Mouse (Mus musculus): ENCODE measurements around the gene 4930556J24Rik. TPM values are rescaled to one million over a fixed set of nuclear protein-coding genes. Genes with fewer than 3 reads are reported as not detected.
"Not testable (repeated sequence)": the region's sequence is repeated elsewhere in the genome, so short reads cannot be mapped to it uniquely, and the experiment has no call there.

The 4930556J24Rik gene
- polyA plus RNA-seq, 1 experiment = not detected

DNA sequence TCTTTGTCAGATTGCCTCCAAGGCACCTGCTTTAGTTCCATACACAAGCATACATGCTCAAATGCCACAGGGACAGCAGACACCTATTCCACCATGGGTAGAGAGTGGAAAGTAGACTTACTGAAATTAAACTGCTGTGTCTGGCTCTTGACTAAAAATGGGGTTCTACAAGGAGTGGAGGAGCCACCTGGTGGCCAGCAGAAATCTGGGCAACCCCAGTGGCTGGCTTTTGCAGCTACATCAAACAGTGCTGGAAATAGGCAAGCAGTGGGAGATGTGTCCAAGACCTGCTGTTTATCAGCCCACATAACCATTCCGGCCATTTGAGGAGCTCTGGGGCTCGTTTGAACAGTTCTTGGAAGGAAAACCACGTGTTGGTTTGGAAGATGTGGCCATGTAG, 6.7 kb downstream of the 4930556J24Rik start:
- H3K4me1 ChIP-seq (ENCODE audit: control insufficient read depth, insufficient read depth, low read length) = no peaks in the 10 kb centered on the region
- no peak overlapping the region for H3K4me3 ChIP-seq (ENCODE audit: low read depth, low read length)
- H3K36me3 ChIP-seq (ENCODE audit: control insufficient read depth, insufficient read depth, low read length, poor library complexity, severe bottlenecking) = peaks cover 69% of the 10 kb centered on the region
- H3K27ac ChIP-seq (ENCODE audit: insufficient read depth, low read length) = no peak overlapping the region
- H3K9ac ChIP-seq (ENCODE audit: low read depth, poor library complexity, severe bottlenecking) = no peak overlapping the region
- no peaks in the 10 kb centered on the region for H3K27me3 ChIP-seq (ENCODE audit: control insufficient read depth, insufficient read depth, low read length, poor library complexity, severe bottlenecking)
- H3K9me3 ChIP-seq (replicated peaks; ENCODE audit: control insufficient read depth, insufficient read depth, low read length, poor library complexity, severe bottlenecking) = no peaks in the 10 kb centered on the region
- TF ChIP-seq CTCF (IDR thresholded peaks at IDR 0.05; ENCODE audit: low read depth, low read length) (peak; percentile 29), EP300 (IDR thresholded peaks at IDR 0.05; ENCODE audit: insufficient read depth, low read depth, low read length) (no peak), POLR2A (IDR thresholded peaks at IDR 0.05; ENCODE audit: insufficient read depth, low read length) (no peak)

DNA sequence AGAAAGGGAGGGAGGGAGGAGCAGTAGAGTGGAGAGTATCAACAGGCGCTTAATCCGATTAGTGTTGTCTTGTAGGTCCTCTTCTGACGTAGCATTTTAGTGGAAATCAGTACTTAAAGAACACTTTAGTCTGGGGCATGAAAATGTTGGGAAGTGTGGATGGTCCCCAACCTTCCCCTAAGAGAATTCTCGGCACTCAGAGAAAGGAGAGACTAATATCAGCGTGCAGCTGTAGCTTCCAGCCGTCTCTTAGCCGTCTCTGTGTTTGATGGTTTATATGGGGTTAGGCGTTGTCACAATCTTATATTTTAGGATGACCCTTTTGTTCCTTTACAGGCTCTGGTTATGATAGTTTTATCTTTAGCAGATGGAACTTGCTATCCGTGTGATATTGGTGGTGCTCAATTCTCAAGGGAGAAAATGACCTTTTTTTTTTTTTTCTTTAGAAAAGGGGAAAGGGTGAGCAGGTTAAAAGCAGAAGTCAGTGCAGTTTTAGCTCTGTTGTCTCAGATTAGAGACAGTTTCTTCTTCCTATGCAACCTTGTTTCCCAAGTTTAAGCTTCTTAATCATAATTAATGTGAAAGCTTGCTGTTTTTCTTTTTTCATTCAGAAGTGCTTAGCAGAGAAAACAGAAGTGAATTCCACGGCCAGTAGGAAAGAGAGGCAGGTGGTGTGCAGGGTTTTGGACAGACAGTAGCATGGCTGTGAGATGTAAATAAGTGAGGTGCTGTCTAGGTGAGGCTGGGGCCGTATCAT, 12.0 kb downstream of the 4930556J24Rik start:
- Histone ChIP-seq H3K9me3 (replicated peaks; ENCODE audit: control insufficient read depth, insufficient read depth, low read length, poor library complexity, severe bottlenecking) (no peaks in the 10 kb centered on the region), H3K27ac (ENCODE audit: insufficient read depth, low read length) (no peak overlapping the region), H3K4me1 (ENCODE audit: control insufficient read depth, insufficient read depth, low read length) (no peaks in the 10 kb centered on the region), H3K36me3 (ENCODE audit: control insufficient read depth, insufficient read depth, low read length, poor library complexity, severe bottlenecking) (peaks cover 23% of the 10 kb centered on the region), H3K4me3 (ENCODE audit: low read depth, low read length) (peak overlapping the region; percentile 99), H3K27me3 (ENCODE audit: control insufficient read depth, insufficient read depth, low read length, poor library complexity, severe bottlenecking) (no peaks in the 10 kb centered on the region), H3K9ac (ENCODE audit: low read depth, poor library complexity, severe bottlenecking) (peak overlapping the region; percentile 92)
- TF ChIP-seq POLR2A (IDR thresholded peaks at IDR 0.05; ENCODE audit: insufficient read depth, low read length) (no peak), EP300 (IDR thresholded peaks at IDR 0.05; ENCODE audit: insufficient read depth, low read depth, low read length) (no peak), CTCF (IDR thresholded peaks at IDR 0.05; ENCODE audit: low read depth, low read length) (no peak)

DNA sequence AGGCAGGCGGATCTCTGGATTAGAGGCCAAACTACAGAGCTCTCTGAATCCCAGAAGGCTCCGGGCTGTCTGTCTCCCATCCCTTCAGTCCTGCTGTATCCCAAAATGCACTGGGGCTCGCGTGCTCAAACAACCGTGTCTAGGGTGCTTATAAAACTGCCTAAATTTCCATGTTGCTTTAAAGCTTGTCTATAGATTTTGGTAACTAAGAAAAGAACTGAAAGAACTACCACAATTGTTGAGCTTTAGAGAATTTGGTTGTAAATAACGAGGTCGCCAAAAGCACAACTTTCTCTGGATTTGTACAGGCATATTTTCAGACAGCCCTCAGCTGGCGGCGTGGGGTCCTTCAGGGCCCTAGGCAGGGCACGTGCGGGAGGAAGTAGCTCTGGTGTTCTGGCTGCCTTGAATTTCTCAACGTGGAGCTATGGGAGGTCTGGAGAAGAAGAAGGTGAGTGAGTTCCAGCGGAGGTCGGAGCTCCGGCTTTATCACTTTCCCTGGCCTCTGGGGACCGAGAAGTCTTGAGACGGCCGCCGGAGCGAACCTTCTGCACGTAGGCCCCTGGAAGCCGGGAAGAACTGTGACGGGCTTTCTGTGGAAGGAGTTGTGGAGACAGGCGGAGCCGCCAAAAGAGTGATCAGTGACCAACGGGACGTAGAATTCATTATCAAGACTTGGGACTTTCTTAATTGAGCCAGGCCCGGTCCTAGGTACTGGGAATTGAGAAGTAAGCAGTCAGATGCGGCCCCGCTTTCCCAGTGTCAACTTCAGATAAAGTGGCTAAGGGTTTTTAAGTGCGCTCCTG, 12.8 kb downstream of the 4930556J24Rik start, which contains the start of gene Pes1:
Gene Pes1 (plus strand): TSS at position 366 of the 806 bp plus-strand sequence.
- no peaks in the 10 kb centered on the region for H3K9me3 ChIP-seq (replicated peaks; ENCODE audit: control insufficient read depth, insufficient read depth, low read length, poor library complexity, severe bottlenecking)
- no peaks in the 10 kb centered on the region for H3K27me3 ChIP-seq (ENCODE audit: control insufficient read depth, insufficient read depth, low read length, poor library complexity, severe bottlenecking)
- TF ChIP-seq POLR2A (IDR thresholded peaks at IDR 0.05; ENCODE audit: insufficient read depth, low read length) (no peak), CTCF (IDR thresholded peaks at IDR 0.05; ENCODE audit: low read depth, low read length) (no peak), EP300 (IDR thresholded peaks at IDR 0.05; ENCODE audit: insufficient read depth, low read depth, low read length) (no peak)
- no peaks in the 10 kb centered on the region for H3K4me1 ChIP-seq (ENCODE audit: control insufficient read depth, insufficient read depth, low read length)
- peak within 1 kb of the TSS; percentile 92 for H3K9ac ChIP-seq (ENCODE audit: low read depth, poor library complexity, severe bottlenecking)
- H3K36me3 ChIP-seq (ENCODE audit: control insufficient read depth, insufficient read depth, low read length, poor library complexity, severe bottlenecking) = peaks cover 15% of the 10 kb centered on the region
- peak within 1 kb of the TSS; percentile 55 for H3K27ac ChIP-seq (ENCODE audit: insufficient read depth, low read length)
- H3K4me3 ChIP-seq (ENCODE audit: low read depth, low read length) = peak within 1 kb of the TSS; percentile 99

DNA sequence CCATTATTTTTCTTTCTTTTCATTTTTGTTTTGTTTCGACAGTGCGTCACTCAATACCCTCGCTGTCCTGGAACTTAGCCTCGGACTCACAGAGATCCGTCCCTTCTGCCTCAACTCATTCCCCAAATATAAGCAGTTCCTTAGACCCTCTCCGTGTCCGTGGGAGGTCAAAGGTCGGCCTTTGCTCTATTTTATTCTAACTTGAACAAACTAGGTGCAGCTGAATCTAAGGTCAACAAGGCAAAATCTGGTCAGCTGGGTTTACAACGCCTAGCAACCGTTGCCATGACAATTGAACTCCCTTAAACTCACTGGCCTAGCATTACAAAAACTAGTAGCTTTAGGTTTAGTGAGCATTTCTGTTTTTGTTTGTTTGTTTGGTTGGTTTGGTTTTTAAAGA, 13.4 kb downstream of the 4930556J24Rik start:
- Histone ChIP-seq H3K36me3 (ENCODE audit: control insufficient read depth, insufficient read depth, low read length, poor library complexity, severe bottlenecking) (peaks cover 12% of the 10 kb centered on the region), H3K4me3 (ENCODE audit: low read depth, low read length) (peak overlapping the region; percentile 60), H3K9ac (ENCODE audit: low read depth, poor library complexity, severe bottlenecking) (peak overlapping the region; percentile 50), H3K9me3 (replicated peaks; ENCODE audit: control insufficient read depth, insufficient read depth, low read length, poor library complexity, severe bottlenecking) (no peaks in the 10 kb centered on the region), H3K27ac (ENCODE audit: insufficient read depth, low read length) (peak overlapping the region; percentile 55), H3K27me3 (ENCODE audit: control insufficient read depth, insufficient read depth, low read length, poor library complexity, severe bottlenecking) (no peaks in the 10 kb centered on the region), H3K4me1 (ENCODE audit: control insufficient read depth, insufficient read depth, low read length) (no peaks in the 10 kb centered on the region)
- TF ChIP-seq POLR2A (IDR thresholded peaks at IDR 0.05; ENCODE audit: insufficient read depth, low read length) = no peak

DNA sequence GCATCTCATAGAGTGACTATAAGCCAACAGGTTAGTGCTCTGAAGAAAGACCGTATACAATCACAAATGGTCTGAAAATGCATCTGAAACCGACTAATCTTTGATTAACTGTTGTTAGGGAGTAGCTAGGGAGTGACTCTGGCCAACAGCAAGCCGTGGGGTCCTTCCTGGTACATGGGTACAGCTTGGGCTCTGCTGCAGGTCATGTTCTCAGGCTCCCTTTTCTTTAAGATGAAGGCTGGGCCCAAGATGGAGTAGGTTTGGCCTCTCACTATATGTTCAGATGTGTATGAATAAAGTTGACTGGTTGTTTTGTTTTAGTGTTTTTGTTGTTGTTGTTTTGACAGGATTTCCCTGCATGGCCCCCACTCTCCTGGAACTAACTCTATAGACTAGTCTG, 14.8 kb downstream of the 4930556J24Rik start:
- Histone ChIP-seq H3K4me3 (ENCODE audit: low read depth, low read length) (no peak overlapping the region), H3K9me3 (replicated peaks; ENCODE audit: control insufficient read depth, insufficient read depth, low read length, poor library complexity, severe bottlenecking) (no peaks in the 10 kb centered on the region), H3K4me1 (ENCODE audit: control insufficient read depth, insufficient read depth, low read length) (no peaks in the 10 kb centered on the region), H3K27ac (ENCODE audit: insufficient read depth, low read length) (no peak overlapping the region), H3K27me3 (ENCODE audit: control insufficient read depth, insufficient read depth, low read length, poor library complexity, severe bottlenecking) (no peaks in the 10 kb centered on the region), H3K9ac (ENCODE audit: low read depth, poor library complexity, severe bottlenecking) (no peak overlapping the region), H3K36me3 (ENCODE audit: control insufficient read depth, insufficient read depth, low read length, poor library complexity, severe bottlenecking) (no peaks in the 10 kb centered on the region; the same call in 1 of the 2 replicates)
- TF ChIP-seq POLR2A (IDR thresholded peaks at IDR 0.05; ENCODE audit: insufficient read depth, low read length) (no peak), CTCF (IDR thresholded peaks at IDR 0.05; ENCODE audit: low read depth, low read length) (no peak), EP300 (IDR thresholded peaks at IDR 0.05; ENCODE audit: insufficient read depth, low read depth, low read length) (no peak)

DNA sequence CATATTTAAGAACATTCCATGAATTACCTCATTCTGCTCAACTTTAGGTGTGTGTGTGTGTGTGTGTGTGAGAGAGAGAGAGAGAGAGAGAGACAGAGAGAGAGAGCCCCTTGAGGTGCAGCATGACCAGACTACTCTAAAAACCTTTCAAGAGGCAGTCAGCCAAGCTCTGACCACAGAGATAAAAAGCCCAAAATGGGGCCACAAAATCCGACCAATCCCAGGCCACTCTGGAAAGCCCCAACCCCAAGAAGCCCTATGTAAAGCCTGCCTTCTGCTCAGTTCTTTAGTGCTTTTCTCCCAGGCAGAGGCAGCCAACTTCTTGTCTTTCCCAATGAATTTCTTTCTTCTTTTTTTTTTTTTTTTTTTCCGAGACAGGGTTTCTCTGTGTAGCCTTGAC, 15.7 kb downstream of the 4930556J24Rik start:
- no peaks in the 10 kb centered on the region for H3K4me1 ChIP-seq (ENCODE audit: control insufficient read depth, insufficient read depth, low read length)
- no peak overlapping the region for H3K9ac ChIP-seq (ENCODE audit: low read depth, poor library complexity, severe bottlenecking)
- H3K27me3 ChIP-seq (ENCODE audit: control insufficient read depth, insufficient read depth, low read length, poor library complexity, severe bottlenecking) = no peaks in the 10 kb centered on the region
- no peak overlapping the region for H3K4me3 ChIP-seq (ENCODE audit: low read depth, low read length)
- no peaks in the 10 kb centered on the region for H3K36me3 ChIP-seq (ENCODE audit: control insufficient read depth, insufficient read depth, low read length, poor library complexity, severe bottlenecking)
- H3K9me3 ChIP-seq (replicated peaks; ENCODE audit: control insufficient read depth, insufficient read depth, low read length, poor library complexity, severe bottlenecking) = no peaks in the 10 kb centered on the region
- no peak overlapping the region for H3K27ac ChIP-seq (ENCODE audit: insufficient read depth, low read length)
- TF ChIP-seq CTCF (IDR thresholded peaks at IDR 0.05; ENCODE audit: low read depth, low read length) (no peak), POLR2A (IDR thresholded peaks at IDR 0.05; ENCODE audit: insufficient read depth, low read length) (no peak), EP300 (IDR thresholded peaks at IDR 0.05; ENCODE audit: insufficient read depth, low read depth, low read length) (no peak)

DNA sequence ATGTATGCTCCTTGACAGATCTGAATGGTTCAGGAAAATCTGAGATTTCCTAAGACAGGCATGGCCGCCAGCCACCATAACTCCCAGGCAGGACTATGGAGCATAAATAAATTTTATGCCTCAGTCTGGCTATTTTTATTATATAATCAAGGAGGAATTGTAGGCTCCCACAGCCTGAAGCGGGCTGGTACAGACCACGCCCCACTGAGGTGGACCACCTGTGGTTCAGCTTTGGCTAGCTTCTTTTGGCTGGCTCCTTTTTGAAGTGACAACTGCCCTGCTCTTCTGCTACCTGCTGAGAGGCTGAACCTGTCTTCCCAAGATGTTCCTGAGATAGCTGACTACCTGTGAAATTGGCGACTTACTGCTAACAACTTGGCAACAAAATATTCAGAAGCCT, 21.2 kb downstream of the 4930556J24Rik start:
- Histone ChIP-seq H3K9ac (ENCODE audit: low read depth, poor library complexity, severe bottlenecking) (peak overlapping the region; percentile 23; the same call in 1 of the 2 replicates), H3K27ac (ENCODE audit: insufficient read depth, low read length) (peak overlapping the region; percentile 90)
- not testable (repeated sequence) for H3K4me1 ChIP-seq (ENCODE audit: control insufficient read depth, insufficient read depth, low read length); H3K9me3 ChIP-seq (replicated peaks; ENCODE audit: control insufficient read depth, insufficient read depth, low read length, poor library complexity, severe bottlenecking); H3K36me3 ChIP-seq (ENCODE audit: control insufficient read depth, insufficient read depth, low read length, poor library complexity, severe bottlenecking); H3K27me3 ChIP-seq (ENCODE audit: control insufficient read depth, insufficient read depth, low read length, poor library complexity, severe bottlenecking); H3K4me3 ChIP-seq (ENCODE audit: low read depth, low read length)

DNA sequence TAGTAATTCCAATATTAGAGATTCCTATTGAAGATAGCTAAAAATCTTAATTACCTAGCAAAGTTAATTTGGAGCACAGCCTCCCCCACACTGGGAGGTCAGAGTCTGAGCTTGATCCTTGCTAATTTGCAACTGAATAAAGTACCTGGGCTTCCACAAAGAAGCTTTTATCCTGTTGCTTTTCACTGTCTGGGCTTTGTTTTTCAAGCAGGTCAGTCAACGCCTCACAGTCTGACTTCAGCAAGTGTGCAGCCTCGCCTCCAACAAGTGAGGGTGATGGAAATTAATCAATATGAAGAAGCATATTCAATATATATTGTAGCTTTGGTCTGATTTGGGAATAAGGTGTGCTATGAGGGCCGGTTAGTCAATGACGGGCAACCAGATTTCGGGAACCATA, 21.7 kb downstream of the 4930556J24Rik start:
- not testable (repeated sequence) for H3K4me3 ChIP-seq (ENCODE audit: low read depth, low read length); H3K27me3 ChIP-seq (ENCODE audit: control insufficient read depth, insufficient read depth, low read length, poor library complexity, severe bottlenecking); H3K4me1 ChIP-seq (ENCODE audit: control insufficient read depth, insufficient read depth, low read length); H3K9ac ChIP-seq (ENCODE audit: low read depth, poor library complexity, severe bottlenecking); H3K9me3 ChIP-seq (replicated peaks; ENCODE audit: control insufficient read depth, insufficient read depth, low read length, poor library complexity, severe bottlenecking); H3K36me3 ChIP-seq (ENCODE audit: control insufficient read depth, insufficient read depth, low read length, poor library complexity, severe bottlenecking)
- H3K27ac ChIP-seq (ENCODE audit: insufficient read depth, low read length) = peak overlapping the region; percentile 90
